Mouse (Mus musculus): ENCODE data around the gene Specc1. TPM values are rescaled to one million over a fixed set of nuclear protein-coding genes. Genes with fewer than 3 reads are reported as not detected.

The Specc1 gene
- polyA plus RNA-seq, 2 experiments: 8.7 to 8.9 TPM

- TF ChIP-seq POLR2A (IDR thresholded peaks at IDR 0.05; ENCODE audit: borderline replicate concordance, extremely low read depth, insufficient read depth, insufficient read length): no peak
- Histone ChIP-seq H3K4me3 (replicated peaks; ENCODE audit: low read length) (no peak overlapping the region), H3K27ac (replicated peaks; ENCODE audit: low read depth, low read length) (no peak overlapping the region), H3K9me3 (ENCODE audit: control insufficient read depth, low read length) (no peaks in the 10 kb centered on the region), H3K4me1 (ENCODE audit: control insufficient read depth, insufficient read depth, low read length) (0 out of 2 replicates have a peak, but pooled peaks cover 3% of the 10 kb centered on the region), H3K27me3 (ENCODE audit: control insufficient read depth, insufficient read depth, low read length) (no peaks in the 10 kb centered on the region), H3K9ac (ENCODE audit: low read depth, low read length, severe bottlenecking) (no peak overlapping the region), H3K36me3 (ENCODE audit: control insufficient read depth, insufficient read depth, low read length) (no peaks in the 10 kb centered on the region), H3K4me2 (replicated peaks; ENCODE audit: low read depth, low read length, severe bottlenecking) (no peak overlapping the region)
- WGBS: 72% methylated on average over 8 of the region's 8 CpGs
- DNase-seq (ENCODE audit: low spot score) (no peak), ATAC-seq (ENCODE audit: low FRiP score, low read depth) (no peak)
These were observed 66.3 kb downstream of the Specc1 start for GRCm38 (mm10) chr11:62022718-62023493.

- 78% methylated on average over 12 of the region's 12 CpGs for WGBS
- Histone ChIP-seq H3K4me3 (replicated peaks; ENCODE audit: low read length) (no peak overlapping the region), H3K9ac (ENCODE audit: low read depth, low read length, severe bottlenecking) (no peak overlapping the region), H3K4me2 (replicated peaks; ENCODE audit: low read depth, low read length, severe bottlenecking) (no peak overlapping the region), H3K27ac (replicated peaks; ENCODE audit: low read depth, low read length) (no peak overlapping the region), H3K27me3 (ENCODE audit: control insufficient read depth, insufficient read depth, low read length) (no peaks in the 10 kb centered on the region), H3K9me3 (ENCODE audit: control insufficient read depth, low read length) (no peaks in the 10 kb centered on the region), H3K4me1 (ENCODE audit: control insufficient read depth, insufficient read depth, low read length) (0 out of 2 replicates have a peak, but pooled peaks cover 3% of the 10 kb centered on the region), H3K36me3 (ENCODE audit: control insufficient read depth, insufficient read depth, low read length) (no peaks in the 10 kb centered on the region)
- TF ChIP-seq POLR2A (IDR thresholded peaks at IDR 0.05; ENCODE audit: borderline replicate concordance, extremely low read depth, insufficient read depth, insufficient read length): no peak
- no peak for DNase-seq (ENCODE audit: low spot score)
- no peak for ATAC-seq (ENCODE audit: low FRiP score, low read depth)
These were observed 67.1 kb downstream of the Specc1 start for GRCm38 (mm10) chr11:62023494-62024233.

GRCm38 (mm10) chr11:62024234-62024601 is 67.7 kb downstream of the Specc1 start:
- Histone ChIP-seq H3K4me2 (replicated peaks; ENCODE audit: low read depth, low read length, severe bottlenecking) (no peak overlapping the region), H3K9ac (ENCODE audit: low read depth, low read length, severe bottlenecking) (no peak overlapping the region), H3K4me1 (ENCODE audit: control insufficient read depth, insufficient read depth, low read length) (0 out of 2 replicates have a peak, but pooled peaks cover 3% of the 10 kb centered on the region), H3K27ac (replicated peaks; ENCODE audit: low read depth, low read length) (no peak overlapping the region), H3K27me3 (ENCODE audit: control insufficient read depth, insufficient read depth, low read length) (no peaks in the 10 kb centered on the region), H3K9me3 (ENCODE audit: control insufficient read depth, low read length) (no peaks in the 10 kb centered on the region), H3K36me3 (ENCODE audit: control insufficient read depth, insufficient read depth, low read length) (no peaks in the 10 kb centered on the region), H3K4me3 (replicated peaks; ENCODE audit: low read length) (no peak overlapping the region)
- no peak; the same call in 1 of the 2 replicates for ATAC-seq (ENCODE audit: low FRiP score, low read depth)
- TF ChIP-seq POLR2A (IDR thresholded peaks at IDR 0.05; ENCODE audit: borderline replicate concordance, extremely low read depth, insufficient read depth, insufficient read length): no peak
- DNase-seq (ENCODE audit: low spot score): peak; percentile 37
- 64% methylated on average over 8 of the region's 8 CpGs for WGBS

- no peak overlapping the region for H3K9ac ChIP-seq (ENCODE audit: low read depth, low read length, severe bottlenecking)
- H3K4me2 ChIP-seq (replicated peaks; ENCODE audit: low read depth, low read length, severe bottlenecking): no peak overlapping the region
- 0 out of 2 replicates have a peak, but pooled peaks cover 3% of the 10 kb centered on the region for H3K4me1 ChIP-seq (ENCODE audit: control insufficient read depth, insufficient read depth, low read length)
- no peak overlapping the region for H3K4me3 ChIP-seq (replicated peaks; ENCODE audit: low read length)
- no peak for TF ChIP-seq POLR2A (IDR thresholded peaks at IDR 0.05; ENCODE audit: borderline replicate concordance, extremely low read depth, insufficient read depth, insufficient read length)
- ATAC-seq (ENCODE audit: low FRiP score, low read depth) (no peak), DNase-seq (ENCODE audit: low spot score) (no peak)
- no peaks in the 10 kb centered on the region for H3K9me3 ChIP-seq (ENCODE audit: control insufficient read depth, low read length)
- H3K27me3 ChIP-seq (ENCODE audit: control insufficient read depth, insufficient read depth, low read length): no peaks in the 10 kb centered on the region
- no peak overlapping the region for H3K27ac ChIP-seq (replicated peaks; ENCODE audit: low read depth, low read length)
- 50% methylated on average over 5 of the region's 5 CpGs for WGBS
- H3K36me3 ChIP-seq (ENCODE audit: control insufficient read depth, insufficient read depth, low read length): no peaks in the 10 kb centered on the region
These were observed 68.4 kb downstream of the Specc1 start for GRCm38 (mm10) chr11:62024952-62025351.

GRCm38 (mm10) chr11:62025770-62026169 is 69.2 kb downstream of the Specc1 start:
- 80% methylated on average over 2 of the region's 2 CpGs for WGBS
- H3K4me1 ChIP-seq (ENCODE audit: control insufficient read depth, insufficient read depth, low read length): 0 out of 2 replicates have a peak, but pooled peaks cover 3% of the 10 kb centered on the region
- no peaks in the 10 kb centered on the region for H3K36me3 ChIP-seq (ENCODE audit: control insufficient read depth, insufficient read depth, low read length)
- no peak overlapping the region for H3K9ac ChIP-seq (ENCODE audit: low read depth, low read length, severe bottlenecking)
- no peak for DNase-seq (ENCODE audit: low spot score)
- no peak for TF ChIP-seq POLR2A (IDR thresholded peaks at IDR 0.05; ENCODE audit: borderline replicate concordance, extremely low read depth, insufficient read depth, insufficient read length)
- no peaks in the 10 kb centered on the region for H3K27me3 ChIP-seq (ENCODE audit: control insufficient read depth, insufficient read depth, low read length)
- no peak overlapping the region for H3K4me2 ChIP-seq (replicated peaks; ENCODE audit: low read depth, low read length, severe bottlenecking)
- ATAC-seq (ENCODE audit: low FRiP score, low read depth): no peak
- no peak overlapping the region for H3K4me3 ChIP-seq (replicated peaks; ENCODE audit: low read length)
- H3K9me3 ChIP-seq (ENCODE audit: control insufficient read depth, low read length): no peaks in the 10 kb centered on the region
- no peak overlapping the region for H3K27ac ChIP-seq (replicated peaks; ENCODE audit: low read depth, low read length)

Data from limb, embryonic 14.5 days (tissue).